Mouse (Mus musculus): ENCODE measurements around the gene Kcnj14. TPM values are rescaled to one million over a fixed set of nuclear protein-coding genes. Genes with fewer than 3 reads are reported as not detected.

The Kcnj14 gene
- not detected in 2 replicates for total RNA-seq (2015; ENCODE audit: low replicate concordance)
- total RNA-seq (2017; ENCODE audit: low replicate concordance): not detected in 2 replicates

GRCm38 (mm10) chr7:45824598-45824997, at the start of gene Kcnj14:
Gene Kcnj14, minus strand, starts transcription at chr7:45824782.
- ATAC-seq (replicated peaks; ENCODE audit: low FRiP score, poor library complexity, severe bottlenecking): no peak

DNA sequence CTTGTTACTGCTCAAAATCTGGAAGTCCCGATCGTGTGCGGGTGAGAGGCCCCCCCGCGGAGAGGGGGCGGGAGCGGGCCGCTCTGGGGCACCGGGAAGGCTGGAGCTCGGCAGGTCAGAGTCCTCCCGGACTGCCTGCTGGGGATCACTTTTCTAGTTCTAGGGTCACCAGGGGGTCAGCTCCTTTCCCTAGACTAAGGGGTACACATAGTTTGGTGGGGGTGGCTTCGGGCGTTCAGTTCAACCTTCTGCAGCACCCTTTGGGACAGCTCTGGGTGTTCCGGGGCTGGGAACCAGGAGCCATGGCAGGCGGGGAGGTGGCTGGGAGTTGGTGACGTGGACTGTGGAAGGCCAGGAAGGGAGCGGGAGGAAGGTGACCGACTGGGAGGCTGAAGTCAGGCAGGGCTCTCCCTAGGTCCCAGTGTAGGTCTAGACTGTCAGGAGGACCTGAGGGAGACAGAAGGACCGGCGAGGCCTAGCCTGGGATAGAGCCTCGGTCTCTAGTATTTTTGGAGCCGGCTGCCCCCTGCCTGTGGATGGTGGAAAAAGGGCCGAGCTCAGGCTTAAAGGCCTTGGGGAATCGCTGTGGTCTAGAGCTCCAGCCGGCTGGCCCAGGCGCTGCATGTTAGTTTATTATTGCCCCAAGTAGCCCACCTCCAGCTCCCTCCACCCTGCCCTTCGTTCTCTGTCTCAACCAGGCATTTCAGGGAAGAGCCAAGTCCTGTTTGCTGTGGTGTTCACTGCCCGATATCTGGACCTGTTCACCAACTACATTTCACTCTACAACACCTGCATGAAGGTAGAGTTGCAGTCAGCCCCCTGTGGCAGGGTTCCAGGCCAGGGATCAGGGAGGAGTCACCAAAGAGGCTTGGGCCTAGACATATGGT, 48.7 kb upstream of the Kcnj14 start:
- peak; percentile 71 for ATAC-seq (replicated peaks; ENCODE audit: low FRiP score, poor library complexity, severe bottlenecking)

DNA sequence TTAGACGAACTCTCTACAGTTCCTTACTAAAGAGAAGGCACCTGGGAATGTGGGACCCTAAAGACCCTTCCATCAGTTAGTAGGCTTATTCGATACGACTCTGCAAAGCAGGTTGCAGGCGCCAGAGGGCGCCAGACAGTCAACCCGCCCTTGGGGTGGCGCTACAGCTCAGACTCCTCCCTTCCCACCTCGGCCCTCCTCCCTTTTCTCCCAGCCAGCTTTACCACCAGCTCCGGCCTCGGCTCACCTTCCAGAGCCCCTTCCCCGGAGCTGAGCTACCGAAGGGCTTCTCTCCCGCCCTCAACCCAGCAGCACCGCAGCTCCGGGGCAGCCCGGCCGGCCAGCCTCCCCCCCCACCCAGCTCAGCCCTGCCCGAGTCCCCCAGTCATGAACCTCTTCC, 48.0 kb upstream of the Kcnj14 start, which contains the start of gene Kdelr1:
Gene Kdelr1 (plus strand): TSS at position 149 of the 400 bp plus-strand sequence.
- ATAC-seq (replicated peaks; ENCODE audit: low FRiP score, poor library complexity, severe bottlenecking): peak; percentile 84

- ATAC-seq (replicated peaks; ENCODE audit: low FRiP score, poor library complexity, severe bottlenecking): no peak
Observed at GRCm38 (mm10) chr7:45870282-45871058, 45.9 kb upstream of the Kcnj14 start.

DNA sequence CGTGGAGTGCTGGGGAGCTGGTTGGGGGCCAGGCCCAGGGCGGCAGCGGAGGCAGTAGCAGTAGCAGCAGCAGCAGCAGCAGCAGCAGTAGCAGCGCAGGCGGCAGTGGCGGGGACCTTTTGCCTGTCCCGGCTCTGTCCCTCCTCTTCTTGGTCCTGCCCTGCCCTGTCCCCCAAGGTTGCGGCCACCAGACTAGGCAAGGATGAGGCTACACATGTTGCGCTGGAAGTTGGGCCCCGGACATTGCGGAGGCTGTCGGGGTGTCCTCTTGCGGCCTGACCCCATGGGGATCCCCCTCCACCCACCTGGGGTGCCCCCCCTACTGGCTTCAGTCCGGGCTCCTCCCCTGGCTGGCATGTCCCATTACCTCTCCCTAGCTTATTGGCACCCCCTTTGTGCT, 45.2 kb upstream of the Kcnj14 start:
- ATAC-seq (replicated peaks; ENCODE audit: low FRiP score, poor library complexity, severe bottlenecking): no peak

- no peak for ATAC-seq (replicated peaks; ENCODE audit: low FRiP score, poor library complexity, severe bottlenecking)
Observed at GRCm38 (mm10) chr7:45869107-45869670, 44.6 kb upstream of the Kcnj14 start.

DNA sequence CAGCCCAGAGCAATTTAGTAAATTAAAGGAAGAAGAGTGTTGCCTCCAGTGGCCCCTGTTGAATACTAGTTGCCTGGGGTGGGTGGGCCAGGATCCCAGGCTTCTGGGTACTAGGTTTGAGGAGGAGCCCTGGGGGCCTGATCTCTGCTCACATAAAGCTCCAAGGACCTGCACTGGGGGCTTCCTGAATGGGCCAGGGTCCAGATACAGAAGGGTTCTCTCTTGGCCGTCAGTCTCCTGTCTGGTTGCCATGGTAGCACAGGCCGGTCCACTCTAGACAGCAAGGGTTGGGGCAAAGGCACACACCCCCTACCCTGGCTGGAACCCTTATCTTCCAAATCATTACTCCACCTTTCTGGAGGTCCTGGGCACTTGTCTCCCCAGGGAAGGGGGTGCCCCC, 43.3 kb upstream of the Kcnj14 start:
- ATAC-seq (replicated peaks; ENCODE audit: low FRiP score, poor library complexity, severe bottlenecking): no peak

DNA sequence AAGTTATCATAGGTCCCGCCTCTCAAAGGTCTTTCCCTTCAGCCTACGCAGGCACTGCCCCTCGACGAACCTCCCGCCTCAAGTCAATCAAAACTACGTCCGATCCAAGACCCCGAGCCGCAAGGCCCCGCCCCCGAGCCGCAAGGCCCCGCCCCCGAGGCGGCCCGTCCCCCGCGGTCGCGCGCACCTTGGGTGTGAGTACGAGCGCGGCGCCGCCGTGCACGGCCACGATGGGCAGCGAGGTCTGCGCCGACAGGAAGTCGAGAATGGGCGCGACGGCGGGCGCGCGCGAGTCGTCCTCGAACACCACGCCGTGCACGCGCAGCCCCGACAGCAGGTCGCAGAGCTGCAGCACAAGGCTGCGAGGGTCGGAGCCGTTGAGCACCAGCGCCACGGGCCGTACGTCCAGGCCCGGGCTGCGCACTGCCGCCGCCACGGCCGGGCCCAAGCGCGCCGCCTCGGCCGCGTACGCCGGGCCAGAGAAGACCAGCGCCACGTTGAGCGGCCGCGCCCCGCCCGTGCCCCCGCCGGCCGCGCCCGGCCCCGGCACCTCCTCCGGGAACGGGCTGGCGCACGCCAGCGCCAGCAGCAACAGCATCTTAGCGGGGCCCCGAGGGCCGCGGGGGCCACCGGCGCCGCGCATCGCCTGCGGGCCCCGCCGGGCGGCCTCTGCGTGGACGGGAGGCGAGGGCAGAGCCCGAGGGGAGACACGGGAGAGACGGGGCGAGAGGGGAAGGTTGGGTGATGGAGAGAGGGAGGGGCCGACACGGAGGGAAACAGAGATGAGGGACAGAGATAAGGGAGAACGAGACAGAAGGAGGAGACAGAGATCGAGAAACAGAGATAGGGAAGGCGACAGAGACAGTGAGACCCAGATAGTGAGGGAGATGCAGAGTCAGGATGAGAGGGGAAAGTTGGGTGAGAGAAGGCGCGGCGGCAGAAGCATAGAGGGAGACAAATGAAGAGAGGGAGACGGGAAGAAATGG, 41.6 kb upstream of the Kcnj14 start:
- no peak for ATAC-seq (replicated peaks; ENCODE audit: low FRiP score, poor library complexity, severe bottlenecking)

DNA sequence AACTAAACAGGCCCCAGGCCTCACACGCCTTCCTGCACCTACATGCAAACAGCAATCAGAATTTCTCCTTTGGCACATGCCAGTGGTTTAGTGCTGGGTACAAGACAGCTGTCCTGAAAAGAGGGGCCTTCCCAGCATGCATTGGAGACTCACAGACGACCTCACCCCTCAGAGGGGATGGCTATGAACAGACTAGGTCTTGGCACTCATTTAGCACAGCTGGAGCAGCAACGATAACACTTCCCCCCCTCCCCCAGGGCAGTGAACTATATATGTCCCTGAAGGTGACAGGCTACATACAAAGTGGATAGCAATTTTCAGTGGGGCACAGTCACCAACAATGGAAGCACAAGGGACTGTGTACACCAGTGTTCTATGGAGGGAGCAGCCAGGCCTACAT, 39.9 kb upstream of the Kcnj14 start:
- ATAC-seq (replicated peaks; ENCODE audit: low FRiP score, poor library complexity, severe bottlenecking): no peak

DNA sequence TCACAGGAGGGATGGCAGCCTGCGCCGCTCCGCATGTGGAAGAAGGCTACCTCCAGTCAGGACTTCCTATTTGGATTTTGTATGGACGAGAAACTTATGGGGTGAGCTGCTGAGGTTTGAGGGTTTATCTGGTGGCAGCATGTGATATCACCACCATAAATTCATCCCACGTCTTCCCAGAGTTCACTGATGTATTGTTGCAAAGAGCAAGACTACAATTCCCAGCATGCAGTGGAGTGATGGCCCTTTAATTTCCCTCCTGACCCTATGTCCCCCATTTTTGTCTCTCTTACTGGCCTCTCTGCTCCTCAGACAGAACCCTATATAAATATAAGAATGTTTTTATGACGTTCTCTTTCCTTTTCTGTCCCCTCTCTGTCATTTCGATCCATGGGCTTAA, 38.2 kb upstream of the Kcnj14 start:
- no peak for ATAC-seq (replicated peaks; ENCODE audit: low FRiP score, poor library complexity, severe bottlenecking)

DNA sequence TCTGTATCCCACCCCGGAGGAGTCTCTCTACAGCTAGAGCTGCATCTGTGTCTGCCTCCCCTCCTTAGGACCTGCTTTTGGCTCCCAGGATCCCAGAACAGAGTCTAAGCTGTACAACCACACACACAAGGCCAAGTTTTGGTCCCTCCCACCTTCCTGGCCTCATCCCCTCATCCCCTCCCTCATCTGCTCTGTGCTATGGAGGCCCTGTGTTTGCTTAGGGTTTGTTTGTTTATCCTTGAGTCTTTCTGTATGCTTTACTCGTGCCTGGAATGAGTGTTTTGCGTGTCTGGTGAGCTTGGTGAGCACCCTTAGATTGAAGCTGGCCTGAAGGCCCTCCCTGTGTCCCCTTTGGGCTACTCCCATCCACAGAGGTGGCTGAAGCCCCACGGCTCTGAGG, 34.4 kb upstream of the Kcnj14 start:
- ATAC-seq (replicated peaks; ENCODE audit: low FRiP score, poor library complexity, severe bottlenecking): no peak

GRCm38 (mm10) chr7:45856950-45857901, 32.6 kb upstream of the Kcnj14 start:
- no peak for ATAC-seq (replicated peaks; ENCODE audit: low FRiP score, poor library complexity, severe bottlenecking)

- ATAC-seq (replicated peaks; ENCODE audit: low FRiP score, poor library complexity, severe bottlenecking): no peak
Observed at GRCm38 (mm10) chr7:45853089-45853488, 28.5 kb upstream of the Kcnj14 start.

GRCm38 (mm10) chr7:45850661-45851060, 26.1 kb upstream of the Kcnj14 start:
- ATAC-seq (replicated peaks; ENCODE audit: low FRiP score, poor library complexity, severe bottlenecking): no peak

DNA sequence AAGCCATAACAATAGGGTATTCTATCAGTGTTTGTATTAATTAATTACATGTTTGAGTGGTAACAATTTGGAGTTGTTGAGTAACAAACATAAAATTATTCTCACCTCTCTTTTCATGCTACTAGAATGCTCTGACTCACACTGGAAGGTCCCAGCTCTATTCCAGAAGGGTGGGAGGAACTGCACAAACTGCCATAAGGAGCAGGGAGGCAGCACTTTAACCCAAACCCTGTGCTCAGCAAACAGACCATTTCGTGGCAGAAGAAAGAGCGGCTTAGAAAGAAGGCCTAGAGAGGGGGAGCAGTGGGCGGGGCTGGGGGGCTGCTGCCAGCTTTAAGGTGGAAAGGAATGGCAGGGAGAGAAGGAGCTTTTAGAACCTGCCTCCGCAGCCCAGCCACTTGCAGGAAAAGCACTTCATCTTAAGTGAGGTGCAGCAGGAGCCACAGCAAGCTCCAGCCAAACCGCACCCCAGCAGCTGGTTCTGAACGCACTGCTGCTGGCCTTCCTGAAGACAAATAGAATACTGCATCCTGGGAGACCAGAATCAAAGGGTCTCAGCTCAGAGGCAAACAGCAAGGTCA, 24.0 kb upstream of the Kcnj14 start:
- ATAC-seq (replicated peaks; ENCODE audit: low FRiP score, poor library complexity, severe bottlenecking): no peak

DNA sequence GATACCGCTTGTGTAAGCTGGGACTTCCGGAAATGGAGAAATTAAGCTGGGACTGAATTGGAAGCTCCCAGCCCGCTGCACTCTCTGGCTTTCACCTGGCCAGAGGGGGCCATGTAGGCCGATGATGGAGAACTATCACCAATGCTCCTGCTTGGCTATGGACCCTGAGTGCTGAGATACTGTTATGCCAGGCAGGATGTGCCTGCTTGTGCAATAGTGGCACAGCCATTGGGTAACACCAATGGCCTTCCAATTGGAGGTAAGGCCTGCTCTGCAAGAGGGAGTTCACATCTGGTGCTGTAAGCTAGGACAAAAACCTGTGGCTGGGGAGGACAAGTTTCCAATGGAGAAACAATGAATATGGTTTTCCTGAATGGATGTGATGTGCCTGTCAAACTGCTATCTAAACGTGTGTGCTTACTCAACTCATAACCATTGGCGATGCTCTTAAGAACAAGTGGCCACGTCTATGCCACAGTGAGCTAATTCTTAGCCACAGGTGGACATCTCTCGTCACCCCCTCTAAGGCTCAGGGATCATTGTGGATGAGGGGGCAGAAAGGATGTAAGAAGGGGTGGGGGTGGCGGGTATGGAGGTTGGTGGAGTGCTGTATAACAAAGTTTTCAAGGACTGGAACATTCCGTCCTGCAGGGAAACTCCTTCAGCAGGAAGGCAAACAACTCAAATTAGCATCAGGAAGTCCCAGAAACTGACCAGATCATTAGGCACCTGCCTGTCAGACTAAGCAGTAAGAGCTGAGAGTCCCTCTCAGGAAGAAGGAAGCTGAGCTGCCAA, 18.6 kb upstream of the Kcnj14 start:
- ATAC-seq (replicated peaks; ENCODE audit: low FRiP score, poor library complexity, severe bottlenecking): no peak

DNA sequence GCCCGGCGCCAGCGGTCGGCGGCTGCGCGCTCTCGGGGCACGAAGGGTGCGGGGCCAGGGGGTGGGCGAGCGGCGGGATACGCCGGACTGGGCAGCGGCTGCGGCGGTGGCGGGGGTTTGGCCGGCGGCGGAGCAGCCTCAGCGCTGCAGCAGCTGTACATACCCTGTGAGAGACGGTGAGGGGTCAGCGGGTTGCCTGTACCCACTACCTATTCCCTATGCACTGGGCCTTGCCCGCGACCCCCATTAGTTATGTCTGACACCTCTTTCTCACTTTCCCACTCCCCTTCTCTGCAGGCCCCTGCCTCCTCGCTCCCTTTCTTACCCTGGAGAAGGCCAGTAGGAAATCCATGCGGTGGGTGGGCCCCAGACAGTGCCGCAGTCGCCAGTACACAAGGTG, 9.3 kb upstream of the Kcnj14 start:
- ATAC-seq (replicated peaks; ENCODE audit: low FRiP score, poor library complexity, severe bottlenecking): no peak

Measured in erythroid progenitor cell, adult 5-6 weeks (primary cell).